Mouse (Mus musculus) spleen, postnatal 14 days (tissue): ENCODE measurements around the gene Mrps6.

Experiments used
- DNase-seq, 2 experiments: peaks; one replicate each; pipeline ENCODE4 v3.0.0; 2021 to 2022; ENCODE audit warnings: low spot score in 2 of 2

Gene Mrps6

GRCm38 (mm10) chr16:92120899-92121531 is 62.9 kb downstream of the Mrps6 start:
- DNase-seq: no peak

GRCm38 (mm10) chr16:92127226-92127625 is 69.2 kb downstream of the Mrps6 start:
- no peak for DNase-seq

GRCm38 (mm10) chr16:92127666-92128065 is 69.6 kb downstream of the Mrps6 start:
- no peak for DNase-seq

- DNase-seq: no peak
These were observed 71.8 kb downstream of the Mrps6 start for GRCm38 (mm10) chr16:92129843-92130242.

GRCm38 (mm10) chr16:92132511-92132910 is 74.4 kb downstream of the Mrps6 start:
- no peak for DNase-seq

- DNase-seq: no peak
These were observed 76.2 kb downstream of the Mrps6 start for GRCm38 (mm10) chr16:92134148-92134764.

- no peak for DNase-seq
These were observed 78.2 kb downstream of the Mrps6 start for GRCm38 (mm10) chr16:92136275-92136674.

GRCm38 (mm10) chr16:92139386-92140261 is 81.6 kb downstream of the Mrps6 start:
- DNase-seq: no peak

- no peak for DNase-seq
These were observed 82.3 kb downstream of the Mrps6 start for GRCm38 (mm10) chr16:92140328-92140727.

- DNase-seq: no peak
These were observed 83.0 kb downstream of the Mrps6 start for GRCm38 (mm10) chr16:92141021-92141420.

- no peak for DNase-seq
These were observed 84.4 kb downstream of the Mrps6 start for GRCm38 (mm10) chr16:92142426-92143012.

GRCm38 (mm10) chr16:92147631-92148366 is 89.7 kb downstream of the Mrps6 start:
- DNase-seq: no peak

GRCm38 (mm10) chr16:92148367-92148728 is 90.3 kb downstream of the Mrps6 start:
- no peak for DNase-seq

- DNase-seq: no peak
These were observed 92.9 kb downstream of the Mrps6 start for GRCm38 (mm10) chr16:92150975-92151374.

- no peak for DNase-seq
These were observed 100.0 kb downstream of the Mrps6 start for GRCm38 (mm10) chr16:92158021-92158455.

- no peak for DNase-seq
These were observed 100.5 kb downstream of the Mrps6 start for GRCm38 (mm10) chr16:92158461-92159091.

- no peak for DNase-seq
These were observed 101.0 kb downstream of the Mrps6 start for GRCm38 (mm10) chr16:92159114-92159513.
